Mouse (Mus musculus) heart, postnatal 36 days (tissue): ENCODE results near the gene Pcdh9. TPM values are rescaled to one million over a fixed set of nuclear protein-coding genes. Genes with fewer than 3 reads are reported as not detected.

Source experiments
- DNase-seq, 2 experiments: peaks; one replicate each; pipeline ENCODE4 v3.0.0; 2021 to 2022
- intact Hi-C: fragments of 180-260 bp; cut with DNase I; formaldehyde crosslinking; loops from one replicate; pipeline ENCODE4 v1.15.1; 2025
- total RNA-seq, 2 experiments: library from RNA; stranded (reverse); gene quantifications; 2 replicates each; pipeline ENCODE4 v1.2.3; 2021

The Pcdh9 gene
- total RNA-seq, 2 experiments from 2014 or later, result 2.1 to 3.1 TPM

- DNase-seq, result no peak
- intact Hi-C loops, result no loop called here
Measured at GRCm38 (mm10) chr14:93409314-93409713, 481.2 kb downstream of the Pcdh9 start.

GRCm38 (mm10) chr14:93407747-93408146 is 482.7 kb downstream of the Pcdh9 start:
- intact Hi-C loops, result no loop called here
- DNase-seq, result no peak

DNA sequence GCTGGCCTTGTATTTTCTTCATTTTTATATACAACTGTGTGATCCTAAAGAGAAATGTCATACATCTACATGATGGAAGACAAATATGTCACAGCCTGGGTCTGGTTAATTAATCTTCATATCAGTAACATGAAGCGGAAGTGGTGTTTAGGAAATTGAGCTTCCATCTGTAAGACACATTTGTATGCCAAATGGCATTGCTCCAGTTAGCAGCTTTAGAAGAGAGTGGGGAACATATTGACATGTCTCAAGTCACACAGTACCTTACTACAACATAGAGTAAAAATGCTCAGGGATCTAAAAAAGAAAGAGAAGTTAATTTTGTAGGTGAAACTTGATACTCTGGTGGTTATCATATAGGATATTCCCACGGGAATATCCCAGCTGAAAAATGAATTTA is 505.4 kb downstream of the Pcdh9 start:
- intact Hi-C loops, result no loop called here

GRCm38 (mm10) chr14:93381163-93381562 is 509.3 kb downstream of the Pcdh9 start:
- intact Hi-C loops, result no loop called here
- no peak for DNase-seq

More for the DNA sequence above, 505.4 kb downstream of the Pcdh9 start:
- no peak for DNase-seq

DNA sequence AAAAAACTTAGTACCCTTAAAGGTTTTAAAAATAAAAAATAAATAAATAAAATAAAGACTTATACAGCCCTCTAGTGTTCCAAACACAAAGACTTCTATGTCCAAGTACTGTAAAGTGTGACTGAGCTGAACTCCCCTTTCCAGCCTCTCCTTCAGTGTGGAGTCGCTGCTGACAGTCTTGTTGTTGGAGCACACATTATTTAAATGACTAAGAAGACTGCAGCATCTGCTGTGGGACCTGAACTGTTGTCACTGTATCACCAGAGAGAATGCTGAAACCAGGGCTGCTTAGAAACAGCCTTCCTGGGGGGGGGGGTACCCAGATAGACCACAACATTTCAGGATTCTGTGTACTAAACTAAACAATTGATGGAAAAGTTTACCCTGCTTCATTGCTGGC is 509.7 kb downstream of the Pcdh9 start:
- intact Hi-C loops, result no loop called here
- DNase-seq, result no peak

GRCm38 (mm10) chr14:93376159-93376558 is 514.3 kb downstream of the Pcdh9 start:
- no peak for DNase-seq
- intact Hi-C loops, result no loop called here

- intact Hi-C loops, result no loop called here
Measured at GRCm38 (mm10) chr14:93374181-93374580, 516.3 kb downstream of the Pcdh9 start.

GRCm38 (mm10) chr14:93354150-93354549 is 536.3 kb downstream of the Pcdh9 start:
- no peak for DNase-seq
- intact Hi-C loops, result no loop called here

More at GRCm38 (mm10) chr14:93374181-93374580, 516.3 kb downstream of the Pcdh9 start:
- no peak for DNase-seq

DNA sequence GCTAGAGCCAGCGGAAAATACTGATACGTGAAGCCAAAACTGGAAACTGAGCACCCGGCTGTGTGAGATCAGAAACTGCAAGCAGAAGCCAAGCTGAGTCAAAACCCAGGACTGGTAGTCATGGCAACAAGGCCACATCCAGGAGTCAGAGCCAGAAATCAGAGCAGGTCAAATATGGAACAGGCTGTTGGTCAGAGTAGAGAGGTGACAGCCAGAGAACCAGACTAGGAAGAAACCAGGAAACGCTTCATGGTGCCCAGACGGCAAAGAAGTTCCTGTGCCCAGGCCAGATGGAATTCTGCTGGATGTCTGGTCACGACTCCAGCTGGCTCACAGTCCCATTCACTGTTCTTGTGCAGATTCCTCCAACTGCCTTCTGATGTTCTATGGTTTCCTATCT is 539.6 kb downstream of the Pcdh9 start:
- peak; percentile 18 to 47 for DNase-seq
- intact Hi-C loops, result no loop called here

GRCm38 (mm10) chr14:93349166-93349565 is 541.3 kb downstream of the Pcdh9 start:
- intact Hi-C loops, result no loop called here
- DNase-seq, result no peak

DNA sequence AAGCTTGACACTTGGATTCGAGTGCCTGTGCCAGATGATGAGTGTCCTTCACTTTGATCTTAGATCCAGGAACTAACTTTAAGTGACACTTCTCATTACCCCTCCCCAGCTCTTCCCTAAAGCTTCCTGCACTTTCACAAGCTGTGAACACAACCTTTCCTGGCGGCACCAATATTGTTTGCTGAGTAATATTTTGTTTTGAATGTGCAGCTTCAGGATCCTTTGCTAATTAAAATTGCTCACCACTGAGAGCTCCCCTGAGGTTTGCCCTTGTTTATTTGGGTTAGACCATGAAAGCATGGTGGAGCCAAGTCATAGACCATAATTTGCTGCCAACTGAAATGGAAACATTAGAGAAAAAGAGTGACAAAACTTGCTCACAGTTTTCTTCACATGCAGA is 543.4 kb downstream of the Pcdh9 start:
- intact Hi-C loops, result no loop called here

GRCm38 (mm10) chr14:93342781-93343180 is 547.7 kb downstream of the Pcdh9 start:
- DNase-seq, result peak; percentile 18 to 22
- intact Hi-C loops, result no loop called here

More for the DNA sequence above, 543.4 kb downstream of the Pcdh9 start:
- no peak for DNase-seq

GRCm38 (mm10) chr14:93341390-93341789 is 549.1 kb downstream of the Pcdh9 start:
- intact Hi-C loops, result no loop called here
- no peak for DNase-seq

DNA sequence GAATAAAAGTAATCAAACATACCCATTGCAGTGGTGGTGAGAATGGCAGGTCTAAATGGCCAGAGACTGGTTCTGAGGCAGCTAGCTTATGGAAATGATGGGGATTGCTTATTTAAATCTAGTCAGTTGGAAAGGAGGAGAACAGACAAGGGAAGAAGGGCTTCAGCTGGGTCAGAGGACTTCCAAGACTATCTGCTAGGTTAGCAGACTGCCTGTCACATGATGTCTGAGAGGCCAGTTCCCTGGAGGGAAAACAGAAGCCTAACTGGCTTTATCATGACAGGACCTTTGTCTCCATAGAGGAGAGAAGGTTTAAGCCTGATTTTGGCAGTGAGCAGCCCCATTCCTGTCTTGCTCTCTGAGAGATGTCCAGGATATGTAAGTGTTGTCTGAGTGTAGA is 561.2 kb downstream of the Pcdh9 start:
- DNase-seq, result no peak
- intact Hi-C loops, result no loop called here

- intact Hi-C loops, result loop anchor here (2.0 kb wide), 1 partner anchor 567 kb away; no protein-coding TSS in a partner anchor
Measured at GRCm38 (mm10) chr14:93317393-93317792, 573.1 kb downstream of the Pcdh9 start.

GRCm38 (mm10) chr14:93288361-93288760 is 602.1 kb downstream of the Pcdh9 start:
- intact Hi-C loops, result no loop called here

More at GRCm38 (mm10) chr14:93317393-93317792, 573.1 kb downstream of the Pcdh9 start:
- DNase-seq, result no peak

DNA sequence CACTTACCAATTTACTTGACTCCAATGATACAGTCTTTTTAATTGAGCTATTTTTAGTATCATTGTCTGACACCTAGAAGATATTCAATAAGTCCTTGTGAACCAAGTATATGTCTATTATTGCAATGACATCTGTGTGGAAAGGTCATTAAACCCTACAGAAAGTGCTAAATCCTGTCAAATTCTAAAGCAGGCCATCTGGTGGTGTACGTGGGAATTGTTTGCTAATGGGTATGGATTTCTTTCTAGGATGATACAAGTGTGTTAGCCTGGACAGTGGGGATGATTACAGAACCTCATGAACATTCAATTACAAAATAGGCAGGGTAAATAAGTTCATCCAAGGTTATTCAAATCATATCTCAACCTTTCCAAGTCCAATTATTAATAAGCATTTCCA is 602.8 kb downstream of the Pcdh9 start:
- no peak for DNase-seq
- intact Hi-C loops, result no loop called here

More at GRCm38 (mm10) chr14:93288361-93288760, 602.1 kb downstream of the Pcdh9 start:
- no peak for DNase-seq

GRCm38 (mm10) chr14:93285136-93285535 is 605.3 kb downstream of the Pcdh9 start:
- no peak for DNase-seq

GRCm38 (mm10) chr14:93284009-93284408 is 606.5 kb downstream of the Pcdh9 start:
- DNase-seq, result no peak
- intact Hi-C loops, result no loop called here

More at GRCm38 (mm10) chr14:93285136-93285535, 605.3 kb downstream of the Pcdh9 start:
- intact Hi-C loops, result no loop called here

- no peak for DNase-seq
- intact Hi-C loops, result no loop called here
Measured at GRCm38 (mm10) chr14:93275661-93276060, 614.8 kb downstream of the Pcdh9 start.

GRCm38 (mm10) chr14:93274767-93275166 is 615.7 kb downstream of the Pcdh9 start:
- intact Hi-C loops, result no loop called here
- DNase-seq, result no peak

GRCm38 (mm10) chr14:93253411-93253810 is 637.1 kb downstream of the Pcdh9 start:
- no peak for DNase-seq
- intact Hi-C loops, result no loop called here

- DNase-seq, result no peak
- intact Hi-C loops, result no loop called here
Measured at GRCm38 (mm10) chr14:93240263-93240662, 650.2 kb downstream of the Pcdh9 start.
